Mouse (Mus musculus): Measurements from ENCODE around the gene Arid4a.

The Arid4a gene

GRCm38 (mm10) chr12:70975406-70975805, 40.4 kb upstream of the Arid4a start:
- Histone ChIP-seq H3K36me3 (ENCODE audit: insufficient read depth, low read length) (peaks cover 30% of the 10 kb centered on the region), H3K4me1 (replicated peaks; ENCODE audit: low read depth, low read length) (peaks cover 45% of the 10 kb centered on the region), H3K27me3 (ENCODE audit: insufficient read depth, low read length) (no peaks in the 10 kb centered on the region), H3K4me3 (replicated peaks; ENCODE audit: low read length) (peak overlapping the region; percentile 96), H3K9me3 (ENCODE audit: low read length) (no peaks in the 10 kb centered on the region)
- TF ChIP-seq CTCF (conservative IDR thresholded peaks at IDR 0.05; ENCODE audit: low read length) = no peak
- TF ChIP-seq NANOG (IDR thresholded peaks at IDR 0.05; ENCODE audit: borderline replicate concordance, low read length) = no peak
- TF ChIP-seq POU5F1 (IDR thresholded peaks at IDR 0.05; ENCODE audit: borderline replicate concordance, low read length) = no peak

GRCm38 (mm10) chr12:70975891-70976290, 39.9 kb upstream of the Arid4a start:
- peaks cover 35% of the 10 kb centered on the region for H3K36me3 ChIP-seq (ENCODE audit: insufficient read depth, low read length)
- H3K4me3 ChIP-seq (replicated peaks; ENCODE audit: low read length) = peak overlapping the region; percentile 96
- TF ChIP-seq POU5F1 (IDR thresholded peaks at IDR 0.05; ENCODE audit: borderline replicate concordance, low read length) (no peak), CTCF (conservative IDR thresholded peaks at IDR 0.05; ENCODE audit: low read length) (no peak), NANOG (IDR thresholded peaks at IDR 0.05; ENCODE audit: borderline replicate concordance, low read length) (no peak)
- peaks cover 49% of the 10 kb centered on the region for H3K4me1 ChIP-seq (replicated peaks; ENCODE audit: low read depth, low read length)
- no peaks in the 10 kb centered on the region for H3K27me3 ChIP-seq (ENCODE audit: insufficient read depth, low read length)
- no peaks in the 10 kb centered on the region for H3K9me3 ChIP-seq (ENCODE audit: low read length)

DNA sequence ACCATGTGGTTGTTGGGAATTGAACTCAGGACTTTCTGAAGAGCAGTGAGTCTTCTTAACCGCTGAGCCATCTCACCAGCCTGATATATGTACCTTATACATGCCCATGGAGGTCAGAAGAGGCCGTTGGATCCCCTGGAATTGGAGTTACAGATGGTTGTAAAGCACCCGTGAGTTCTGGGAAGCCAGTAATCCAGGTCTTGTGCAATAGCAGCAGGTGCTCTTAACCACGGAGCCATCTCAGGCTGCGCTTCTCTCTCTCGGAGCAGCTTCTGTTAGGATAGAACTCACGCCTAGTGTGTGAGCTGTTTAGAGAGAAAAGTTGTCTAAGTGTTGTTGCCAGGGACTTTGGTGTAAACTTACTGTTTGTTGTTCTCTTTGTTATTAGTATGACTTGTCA, 37.4 kb upstream of the Arid4a start:
- H3K9me3 ChIP-seq (ENCODE audit: low read length) = no peaks in the 10 kb centered on the region
- no peak overlapping the region for H3K4me3 ChIP-seq (replicated peaks; ENCODE audit: low read length)
- H3K27me3 ChIP-seq (ENCODE audit: insufficient read depth, low read length) = no peaks in the 10 kb centered on the region
- TF ChIP-seq CTCF (conservative IDR thresholded peaks at IDR 0.05; ENCODE audit: low read length) (no peak), POU5F1 (IDR thresholded peaks at IDR 0.05; ENCODE audit: borderline replicate concordance, low read length) (no peak), NANOG (IDR thresholded peaks at IDR 0.05; ENCODE audit: borderline replicate concordance, low read length) (no peak)
- peaks cover 56% of the 10 kb centered on the region for H3K36me3 ChIP-seq (ENCODE audit: insufficient read depth, low read length)
- peaks cover 61% of the 10 kb centered on the region for H3K4me1 ChIP-seq (replicated peaks; ENCODE audit: low read depth, low read length)

DNA sequence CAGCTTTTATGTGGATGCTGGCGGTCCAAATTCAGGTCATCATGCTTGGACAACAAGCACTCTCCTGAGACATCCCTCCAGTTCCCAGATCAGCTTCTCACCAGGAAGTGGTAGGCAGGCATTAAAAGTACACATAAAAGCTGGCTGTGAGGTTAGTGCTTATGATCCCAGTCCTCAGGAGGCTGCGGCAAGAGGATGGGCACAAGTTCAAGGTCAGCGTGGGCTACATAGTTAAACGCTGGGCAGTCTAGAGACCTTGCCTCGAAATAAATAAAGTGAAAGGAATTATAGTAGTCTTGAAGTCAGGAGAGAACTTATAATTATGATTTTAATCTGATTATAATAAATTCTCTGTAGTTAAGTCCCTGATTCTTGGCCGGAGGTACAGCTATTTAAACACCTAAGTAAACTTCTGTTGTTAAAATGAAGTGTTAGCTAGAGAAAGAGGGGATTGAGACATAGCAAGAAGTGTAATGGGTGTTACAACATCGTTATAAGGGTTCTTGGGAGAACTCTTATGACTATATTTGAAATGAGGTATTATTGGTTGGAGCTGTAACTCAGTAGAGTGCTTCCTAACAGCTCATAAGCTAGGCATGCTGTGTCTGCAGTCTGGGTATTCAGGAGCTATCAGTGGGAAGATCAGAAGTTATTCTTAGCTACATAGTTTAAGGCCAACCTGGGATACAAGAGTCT, 30.8 kb upstream of the Arid4a start:
- Histone ChIP-seq H3K36me3 (ENCODE audit: insufficient read depth, low read length) (peaks cover 97% of the 10 kb centered on the region), H3K4me3 (replicated peaks; ENCODE audit: low read length) (no peak overlapping the region), H3K9me3 (ENCODE audit: low read length) (no peaks in the 10 kb centered on the region), H3K27me3 (ENCODE audit: insufficient read depth, low read length) (no peaks in the 10 kb centered on the region), H3K4me1 (replicated peaks; ENCODE audit: low read depth, low read length) (peaks cover 24% of the 10 kb centered on the region)
- TF ChIP-seq CTCF (conservative IDR thresholded peaks at IDR 0.05; ENCODE audit: low read length) (no peak), POU5F1 (IDR thresholded peaks at IDR 0.05; ENCODE audit: borderline replicate concordance, low read length) (no peak), NANOG (IDR thresholded peaks at IDR 0.05; ENCODE audit: borderline replicate concordance, low read length) (no peak)

DNA sequence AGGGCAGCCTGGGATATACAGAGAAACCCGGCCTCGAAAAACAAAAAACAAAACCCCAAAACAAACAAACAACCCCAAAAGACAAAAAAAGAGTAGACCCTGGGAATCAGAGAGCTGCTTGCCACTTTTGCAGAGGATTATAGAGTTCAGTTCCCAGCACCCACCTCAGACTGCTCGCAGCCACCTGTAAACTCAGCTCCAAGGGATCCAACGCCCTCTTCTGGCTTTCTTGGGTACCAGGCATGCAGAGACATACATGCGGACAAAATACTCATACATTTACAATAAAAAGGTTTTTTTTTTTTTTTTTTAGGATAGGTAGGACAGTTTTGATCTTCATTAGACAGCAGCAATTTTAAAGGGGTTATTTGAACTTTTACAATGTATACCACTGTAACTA, 18.6 kb upstream of the Arid4a start:
- Histone ChIP-seq H3K4me3 (replicated peaks; ENCODE audit: low read length) (no peak overlapping the region), H3K4me1 (replicated peaks; ENCODE audit: low read depth, low read length) (peaks cover 33% of the 10 kb centered on the region), H3K27me3 (ENCODE audit: insufficient read depth, low read length) (no peaks in the 10 kb centered on the region), H3K36me3 (ENCODE audit: insufficient read depth, low read length) (peaks cover 73% of the 10 kb centered on the region), H3K9me3 (ENCODE audit: low read length) (no peaks in the 10 kb centered on the region)
- TF ChIP-seq NANOG (IDR thresholded peaks at IDR 0.05; ENCODE audit: borderline replicate concordance, low read length) = no peak
- TF ChIP-seq CTCF (conservative IDR thresholded peaks at IDR 0.05; ENCODE audit: low read length) = peak; percentile 29

GRCm38 (mm10) chr12:70999423-70999903, 16.3 kb upstream of the Arid4a start:
- Histone ChIP-seq H3K4me1 (replicated peaks; ENCODE audit: low read depth, low read length) (peaks cover 40% of the 10 kb centered on the region), H3K9me3 (ENCODE audit: low read length) (no peaks in the 10 kb centered on the region), H3K27me3 (ENCODE audit: insufficient read depth, low read length) (no peaks in the 10 kb centered on the region), H3K4me3 (replicated peaks; ENCODE audit: low read length) (no peak overlapping the region), H3K36me3 (ENCODE audit: insufficient read depth, low read length) (peaks cover 70% of the 10 kb centered on the region)
- TF ChIP-seq POU5F1 (IDR thresholded peaks at IDR 0.05; ENCODE audit: borderline replicate concordance, low read length) (no peak), NANOG (IDR thresholded peaks at IDR 0.05; ENCODE audit: borderline replicate concordance, low read length) (no peak), CTCF (conservative IDR thresholded peaks at IDR 0.05; ENCODE audit: low read length) (no peak)

DNA sequence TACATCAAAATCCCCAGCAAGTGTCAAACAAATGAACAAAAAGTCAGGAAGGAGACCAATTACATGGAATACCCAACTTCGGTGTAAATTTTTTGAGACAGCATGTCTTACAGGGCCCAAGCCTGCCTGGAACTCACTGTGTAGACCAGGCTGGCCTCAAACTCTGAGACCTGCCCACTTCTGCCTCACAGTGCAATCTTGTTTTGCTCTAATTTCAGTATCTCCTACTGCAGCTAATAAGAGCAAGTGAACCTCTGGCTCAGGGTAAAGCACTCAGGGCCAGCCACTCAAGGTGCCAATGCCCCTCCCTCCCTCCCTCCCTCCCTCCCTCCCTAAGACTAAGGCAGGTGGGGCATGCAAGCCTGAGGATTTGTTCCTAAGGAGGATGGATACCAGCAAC, 15.4 kb upstream of the Arid4a start:
- no peak for TF ChIP-seq CTCF (conservative IDR thresholded peaks at IDR 0.05; ENCODE audit: low read length)
- no peak for TF ChIP-seq NANOG (IDR thresholded peaks at IDR 0.05; ENCODE audit: borderline replicate concordance, low read length)
- TF ChIP-seq POU5F1 (IDR thresholded peaks at IDR 0.05; ENCODE audit: borderline replicate concordance, low read length) = no peak

GRCm38 (mm10) chr12:71001456-71001855, 14.3 kb upstream of the Arid4a start:
- Histone ChIP-seq H3K36me3 (ENCODE audit: insufficient read depth, low read length) (peaks cover 70% of the 10 kb centered on the region), H3K27me3 (ENCODE audit: insufficient read depth, low read length) (no peaks in the 10 kb centered on the region), H3K4me3 (replicated peaks; ENCODE audit: low read length) (no peak overlapping the region), H3K9me3 (ENCODE audit: low read length) (no peaks in the 10 kb centered on the region), H3K4me1 (replicated peaks; ENCODE audit: low read depth, low read length) (peaks cover 50% of the 10 kb centered on the region)
- no peak for TF ChIP-seq CTCF (conservative IDR thresholded peaks at IDR 0.05; ENCODE audit: low read length)
- TF ChIP-seq NANOG (IDR thresholded peaks at IDR 0.05; ENCODE audit: borderline replicate concordance, low read length) = no peak
- TF ChIP-seq POU5F1 (IDR thresholded peaks at IDR 0.05; ENCODE audit: borderline replicate concordance, low read length) = no peak

More for the DNA sequence above, 15.4 kb upstream of the Arid4a start:
- no peaks in the 10 kb centered on the region for H3K9me3 ChIP-seq (ENCODE audit: low read length)
- H3K4me1 ChIP-seq (replicated peaks; ENCODE audit: low read depth, low read length) = peaks cover 46% of the 10 kb centered on the region
- no peaks in the 10 kb centered on the region for H3K27me3 ChIP-seq (ENCODE audit: insufficient read depth, low read length)
- peaks cover 70% of the 10 kb centered on the region for H3K36me3 ChIP-seq (ENCODE audit: insufficient read depth, low read length)
- no peak overlapping the region for H3K4me3 ChIP-seq (replicated peaks; ENCODE audit: low read length)

All from E14TG2a.4 (cell line).